Mouse (Mus musculus): ENCODE measurements around the gene Pdhx. TPM values are rescaled to one million over a fixed set of nuclear protein-coding genes. Genes with fewer than 3 reads are reported as not detected.

Pdhx gene
- total RNA-seq, 2 experiments from 2014 or later: 64.6 to 75.5 TPM

GRCm38 (mm10) chr2:103066683-103067551, 6.4 kb downstream of the Pdhx start:
- DNase-seq (ENCODE audit: low spot score in 2 of 2): no peak

GRCm38 (mm10) chr2:103062865-103063264, 10.4 kb downstream of the Pdhx start:
- DNase-seq (ENCODE audit: low spot score in 2 of 2): no peak

GRCm38 (mm10) chr2:103058266-103058665, 15.0 kb downstream of the Pdhx start:
- no peak for DNase-seq (ENCODE audit: low spot score in 2 of 2)

- no peak for DNase-seq (ENCODE audit: low spot score in 2 of 2)
Measured at GRCm38 (mm10) chr2:103055820-103056219, 17.5 kb downstream of the Pdhx start.

DNA sequence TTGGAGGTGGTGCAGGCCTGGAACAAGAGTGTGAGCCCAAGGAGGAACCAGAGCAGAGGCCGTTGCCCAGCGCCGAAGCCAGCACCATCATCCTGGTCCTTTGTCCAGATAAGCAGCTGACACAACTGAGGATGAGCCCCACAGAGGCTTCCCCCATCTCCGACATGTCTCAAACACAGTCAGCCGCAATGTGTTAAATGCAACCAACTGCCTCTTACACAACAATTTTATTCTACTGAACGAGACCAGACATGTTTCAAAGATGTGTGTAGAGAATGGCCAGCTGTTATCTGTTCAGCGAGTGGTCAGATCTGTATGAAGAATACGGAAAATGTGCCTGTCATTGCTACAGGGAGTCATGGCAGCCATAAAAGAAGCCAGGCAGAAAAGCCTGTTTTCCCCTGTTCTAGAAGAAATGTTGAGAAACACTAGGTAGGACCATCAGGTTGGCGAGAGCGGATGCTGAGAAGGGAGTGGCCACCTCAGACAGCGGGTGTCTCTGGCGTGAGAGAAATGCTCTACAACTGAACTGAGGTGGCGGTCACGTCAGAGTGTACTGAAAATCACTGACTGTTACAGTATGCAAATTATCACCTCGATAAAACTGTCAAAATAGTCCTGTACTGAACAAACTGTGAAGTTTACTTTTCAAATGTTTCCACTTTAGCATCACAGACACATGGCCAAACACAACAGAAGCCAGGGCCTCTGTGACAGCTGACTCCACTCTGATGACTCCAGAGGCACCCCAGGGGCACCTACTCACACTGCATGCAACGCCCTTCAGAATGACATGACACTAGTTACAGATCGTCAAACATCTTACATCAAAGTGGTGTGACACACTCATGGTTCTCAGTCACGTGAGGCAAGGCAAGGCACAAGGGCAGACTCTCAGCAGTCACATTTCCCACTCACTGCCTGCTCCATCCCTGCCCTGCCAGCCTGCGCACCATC, 21.1 kb downstream of the Pdhx start:
- DNase-seq (ENCODE audit: low spot score in 2 of 2): no peak

DNA sequence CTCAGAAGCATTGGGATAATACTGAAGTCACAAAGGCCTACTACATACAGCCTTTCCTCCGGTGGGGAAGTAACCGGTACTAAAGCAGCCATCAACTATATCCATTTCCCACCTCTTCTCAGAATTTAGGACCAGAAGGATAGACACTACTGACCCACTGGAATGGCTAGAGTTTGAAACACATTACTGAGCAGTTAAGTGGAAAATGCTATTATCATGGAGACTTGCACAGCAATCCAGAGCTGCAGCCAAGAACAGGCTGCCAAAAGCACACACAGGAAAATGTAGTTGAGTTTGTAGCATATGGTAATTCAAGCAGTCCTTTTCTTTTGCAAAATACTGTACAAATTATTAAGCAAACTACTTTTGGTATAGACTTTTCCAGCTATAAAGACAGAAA, 28.0 kb downstream of the Pdhx start:
- DNase-seq (ENCODE audit: low spot score in 2 of 2): no peak

DNA sequence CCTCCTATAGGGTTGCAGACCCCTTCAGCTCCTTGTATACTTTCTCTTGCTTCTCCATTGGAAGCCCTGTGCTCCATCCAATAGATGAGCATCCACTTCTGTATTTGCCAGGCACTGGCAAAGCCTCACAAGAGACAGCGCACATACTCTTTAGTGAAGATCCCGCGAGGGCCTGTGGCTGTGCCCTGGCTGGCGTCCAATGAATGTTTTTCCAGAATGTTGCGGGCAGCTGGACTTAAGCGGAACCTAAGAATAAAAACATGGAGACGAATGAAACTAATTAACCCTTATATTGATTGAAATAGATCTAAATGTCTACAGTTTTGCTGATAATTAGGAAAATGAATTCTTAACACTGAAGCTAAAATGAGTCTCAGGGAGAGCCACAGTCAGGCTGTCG, 32.4 kb downstream of the Pdhx start:
- DNase-seq (ENCODE audit: low spot score in 2 of 2): no peak

- DNase-seq (ENCODE audit: low spot score in 2 of 2): no peak
Measured at GRCm38 (mm10) chr2:103037831-103038230, 35.5 kb downstream of the Pdhx start.

DNA sequence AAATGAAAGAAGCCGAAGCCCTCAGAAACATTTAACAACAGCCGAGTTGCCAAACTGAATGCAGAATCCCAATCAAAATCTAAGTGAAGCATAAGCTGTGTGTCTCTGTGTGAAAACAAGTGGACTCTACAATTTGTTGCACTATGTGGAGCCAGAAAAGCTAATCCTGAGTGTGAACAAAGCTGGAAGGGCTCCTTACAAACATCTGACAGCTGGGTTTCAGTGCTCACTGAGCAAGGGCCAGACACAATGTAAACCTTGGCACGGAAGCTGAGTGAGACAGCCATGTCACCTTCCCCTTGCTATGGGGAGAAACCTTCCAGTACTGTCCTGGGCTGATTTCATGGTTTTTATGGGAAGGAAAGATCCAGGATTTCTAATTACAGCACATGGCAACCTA, 50.6 kb downstream of the Pdhx start:
- no peak for DNase-seq (ENCODE audit: low spot score in 2 of 2)

DNA sequence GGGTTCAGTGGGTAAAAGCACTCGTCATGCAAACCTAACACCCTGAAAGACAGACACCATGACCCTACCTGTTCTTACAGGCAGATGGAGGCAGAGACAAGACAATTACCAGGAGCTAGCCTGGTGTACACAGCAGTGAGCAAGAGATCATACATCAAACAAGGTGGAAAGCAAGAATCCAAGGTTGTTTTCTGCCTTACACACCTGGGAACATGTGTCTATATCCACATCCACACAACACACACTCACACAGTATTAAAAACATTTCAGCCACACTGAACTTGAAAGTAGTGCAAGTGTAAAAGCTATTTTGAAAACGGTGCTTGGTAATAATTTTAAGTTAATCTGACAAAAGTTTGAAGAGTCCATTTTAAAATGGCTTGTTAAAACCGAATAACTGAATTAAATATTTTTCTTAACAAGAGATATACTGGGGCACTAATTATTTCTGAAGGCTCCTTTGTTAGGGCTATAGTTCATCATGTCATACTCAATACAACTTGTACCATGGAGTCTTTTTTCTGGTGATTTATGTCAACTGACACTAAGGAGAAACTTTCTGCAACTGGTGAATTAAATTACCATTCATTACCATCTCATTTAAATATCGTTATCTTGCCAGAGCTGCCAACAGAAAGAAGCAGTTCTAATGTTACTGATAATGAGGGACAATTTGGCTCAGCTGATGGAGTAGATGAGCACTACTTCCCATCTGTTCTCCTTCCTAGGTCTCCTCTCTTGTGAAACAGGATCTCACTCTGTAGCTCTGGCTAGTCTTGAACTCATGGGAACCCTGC, 52.9 kb downstream of the Pdhx start:
- DNase-seq (ENCODE audit: low spot score in 2 of 2): no peak

DNA sequence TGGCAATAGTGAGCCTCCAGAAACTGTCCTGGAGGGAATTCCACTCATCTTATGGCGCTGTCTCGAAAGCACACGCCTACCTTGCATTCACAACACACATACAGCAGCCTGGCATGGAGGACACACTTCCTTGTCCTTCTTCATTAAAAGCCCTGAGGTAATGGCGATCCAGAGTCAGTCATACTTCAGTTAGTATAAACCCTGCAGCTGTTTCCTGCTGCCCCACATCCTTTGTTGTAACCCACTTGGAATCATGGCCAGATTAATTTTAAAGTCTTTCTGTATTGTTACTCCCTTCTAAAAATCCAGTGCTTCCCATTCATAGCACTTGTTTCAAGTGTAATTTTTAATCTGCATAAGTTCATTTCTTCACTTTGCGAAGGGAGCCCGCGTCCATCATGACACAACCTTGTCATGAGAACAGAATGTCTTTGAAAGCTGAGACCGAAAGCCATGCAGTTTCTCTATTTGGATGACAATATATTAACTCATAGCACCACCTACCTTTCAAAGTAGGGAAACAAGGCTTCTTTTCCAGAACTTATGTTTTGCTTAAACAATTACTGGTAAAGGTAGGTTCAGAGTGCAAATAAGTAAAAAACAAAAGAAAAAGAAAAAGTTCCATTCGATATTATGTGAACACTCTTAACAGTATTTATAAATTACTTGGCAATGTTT, 54.4 kb downstream of the Pdhx start:
- DNase-seq (ENCODE audit: low spot score in 2 of 2): no peak

DNA sequence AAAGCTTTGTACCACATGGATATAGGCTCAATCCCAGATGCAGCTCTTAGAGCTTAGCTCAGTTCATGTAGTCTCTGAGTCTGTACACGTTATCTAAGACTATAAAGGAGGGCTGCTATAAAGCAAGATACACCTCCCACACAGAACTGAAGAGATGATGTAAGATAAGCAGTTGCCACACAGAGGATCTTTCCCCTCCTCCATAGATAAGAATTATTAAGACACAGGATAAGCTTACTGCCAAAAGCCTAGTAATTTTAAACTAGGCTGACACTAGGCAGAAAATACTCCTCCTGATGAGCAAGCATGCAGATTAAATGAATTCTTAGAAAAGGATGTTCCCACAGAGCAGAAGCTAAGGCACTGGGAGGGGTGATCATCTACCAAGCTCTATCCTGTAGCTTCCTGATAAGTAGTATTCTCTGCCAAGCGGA, 55.9 kb downstream of the Pdhx start:
- DNase-seq (ENCODE audit: low spot score in 2 of 2): no peak

DNA sequence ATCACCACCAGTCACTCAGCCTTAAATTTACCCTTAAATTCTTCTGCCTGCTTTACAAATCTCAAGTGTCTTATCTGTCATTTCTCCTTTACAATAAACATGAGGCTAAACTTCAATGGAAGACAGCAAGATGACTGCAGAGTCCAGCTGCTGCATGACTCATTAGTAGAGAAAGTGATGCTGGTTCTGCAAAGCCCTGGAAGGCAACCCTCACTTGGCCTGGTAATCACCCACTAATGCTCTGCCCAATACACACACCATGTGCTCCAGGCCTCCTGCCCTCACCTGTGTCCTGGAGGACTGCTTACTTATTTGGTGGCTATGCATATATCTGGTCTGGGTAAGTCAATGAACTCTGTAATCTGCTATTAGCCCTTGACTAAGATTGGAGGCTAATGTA, 57.2 kb downstream of the Pdhx start:
- DNase-seq (ENCODE audit: low spot score in 2 of 2): no peak

DNA sequence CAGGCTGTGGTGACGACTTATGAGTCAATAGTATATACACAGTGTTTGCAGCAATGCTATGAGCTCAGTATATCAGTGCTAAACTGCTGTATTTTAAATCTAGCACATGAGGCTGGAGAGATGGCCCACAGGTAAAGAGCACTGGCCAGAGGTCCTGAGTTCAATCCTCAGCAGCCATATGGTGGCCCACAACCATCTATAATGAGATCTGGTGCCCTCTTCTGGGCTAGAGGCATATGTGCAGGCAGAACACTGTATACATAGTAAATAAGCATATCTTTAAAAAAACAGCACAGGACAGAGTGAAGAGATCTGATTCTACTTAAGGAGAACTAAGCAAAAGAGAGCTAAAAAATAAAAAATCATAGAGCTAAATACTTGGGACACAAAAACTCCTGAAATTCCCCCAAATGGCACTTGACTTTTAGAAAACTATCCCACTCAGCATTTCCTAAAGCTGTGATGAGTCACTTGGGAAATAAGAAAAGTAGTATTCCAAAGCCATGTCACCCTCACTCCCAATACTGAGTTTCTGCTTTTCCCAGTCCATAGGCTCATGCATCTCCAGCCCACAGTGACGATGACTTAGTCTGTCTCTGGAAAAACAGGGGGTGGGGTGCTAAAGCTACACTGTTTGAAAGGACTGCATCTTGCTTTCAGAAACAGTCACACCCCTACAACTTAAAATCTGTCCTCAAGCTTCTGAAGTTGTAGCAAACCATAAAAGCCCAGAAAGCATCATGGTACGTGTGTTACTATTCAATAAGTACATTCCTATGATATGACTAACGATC, 60.3 kb downstream of the Pdhx start:
- no peak for DNase-seq (ENCODE audit: low spot score in 2 of 2)

- no peak for DNase-seq (ENCODE audit: low spot score in 2 of 2)
Measured at GRCm38 (mm10) chr2:103008221-103008620, 65.1 kb downstream of the Pdhx start.

GRCm38 (mm10) chr2:103004599-103004998, 68.7 kb downstream of the Pdhx start:
- no peak for DNase-seq (ENCODE audit: low spot score in 2 of 2)

DNA sequence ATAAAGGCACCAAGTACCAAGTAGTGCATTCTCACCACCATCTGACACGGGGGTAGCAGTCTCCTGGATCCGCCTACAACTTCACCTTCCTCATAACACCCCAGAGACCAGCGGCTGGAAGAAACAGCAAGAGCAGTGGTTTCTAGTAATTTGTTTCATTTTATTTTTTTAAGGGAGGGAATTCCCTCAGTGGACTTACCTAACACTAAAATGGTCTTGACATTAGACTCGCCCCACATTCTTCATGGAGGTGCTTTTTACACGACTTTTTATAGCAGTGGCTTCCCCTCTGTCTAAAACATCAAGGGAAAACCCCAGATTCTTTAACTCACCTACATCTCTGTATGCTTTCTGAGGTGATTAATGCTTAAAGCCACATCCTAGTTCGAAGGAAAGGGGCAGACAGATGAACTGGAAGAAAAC, 74.1 kb downstream of the Pdhx start:
- no peak for DNase-seq (ENCODE audit: low spot score in 2 of 2)

DNA sequence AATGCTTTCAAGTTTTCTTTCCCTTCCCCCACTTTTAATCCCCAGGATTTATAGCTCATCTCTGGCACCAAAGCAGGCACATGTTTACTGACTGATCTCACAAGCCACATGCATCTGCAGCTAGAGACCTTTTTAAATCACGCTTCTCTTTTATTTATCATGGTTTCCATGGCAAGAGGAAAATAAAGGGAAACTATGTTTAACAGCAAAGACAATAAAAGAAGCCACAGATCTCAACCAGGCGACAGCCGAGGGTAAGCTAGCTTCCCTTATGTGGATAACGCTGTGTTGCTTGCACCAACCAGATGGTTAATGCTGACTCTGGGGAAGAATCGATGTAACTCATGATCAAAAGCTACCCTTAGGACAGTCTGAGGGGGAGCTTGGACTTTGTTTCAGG, 75.0 kb downstream of the Pdhx start:
- DNase-seq (ENCODE audit: low spot score in 2 of 2): no peak

DNA sequence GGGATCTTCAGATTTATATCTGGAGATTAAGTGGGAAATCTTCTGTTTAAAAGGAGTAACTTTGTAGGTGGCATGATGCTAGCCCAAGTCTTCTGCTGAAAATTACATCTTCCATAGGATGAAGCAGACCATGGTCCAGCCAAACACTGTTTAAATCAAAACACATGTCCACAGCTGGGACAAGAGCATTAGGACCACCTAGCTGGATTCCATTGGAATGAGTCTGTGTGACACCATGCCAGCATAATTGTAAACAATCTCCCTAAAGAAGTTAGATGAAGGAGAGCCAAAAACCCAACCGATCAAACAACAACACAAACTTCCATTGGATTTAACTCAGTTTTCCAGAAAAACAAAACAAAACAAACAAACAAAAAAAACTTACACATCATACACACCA, 75.4 kb downstream of the Pdhx start:
- no peak for DNase-seq (ENCODE audit: low spot score in 2 of 2)
